ENCODE assay signal across 8 mouse cellular contexts in the genomic region with DNA sequence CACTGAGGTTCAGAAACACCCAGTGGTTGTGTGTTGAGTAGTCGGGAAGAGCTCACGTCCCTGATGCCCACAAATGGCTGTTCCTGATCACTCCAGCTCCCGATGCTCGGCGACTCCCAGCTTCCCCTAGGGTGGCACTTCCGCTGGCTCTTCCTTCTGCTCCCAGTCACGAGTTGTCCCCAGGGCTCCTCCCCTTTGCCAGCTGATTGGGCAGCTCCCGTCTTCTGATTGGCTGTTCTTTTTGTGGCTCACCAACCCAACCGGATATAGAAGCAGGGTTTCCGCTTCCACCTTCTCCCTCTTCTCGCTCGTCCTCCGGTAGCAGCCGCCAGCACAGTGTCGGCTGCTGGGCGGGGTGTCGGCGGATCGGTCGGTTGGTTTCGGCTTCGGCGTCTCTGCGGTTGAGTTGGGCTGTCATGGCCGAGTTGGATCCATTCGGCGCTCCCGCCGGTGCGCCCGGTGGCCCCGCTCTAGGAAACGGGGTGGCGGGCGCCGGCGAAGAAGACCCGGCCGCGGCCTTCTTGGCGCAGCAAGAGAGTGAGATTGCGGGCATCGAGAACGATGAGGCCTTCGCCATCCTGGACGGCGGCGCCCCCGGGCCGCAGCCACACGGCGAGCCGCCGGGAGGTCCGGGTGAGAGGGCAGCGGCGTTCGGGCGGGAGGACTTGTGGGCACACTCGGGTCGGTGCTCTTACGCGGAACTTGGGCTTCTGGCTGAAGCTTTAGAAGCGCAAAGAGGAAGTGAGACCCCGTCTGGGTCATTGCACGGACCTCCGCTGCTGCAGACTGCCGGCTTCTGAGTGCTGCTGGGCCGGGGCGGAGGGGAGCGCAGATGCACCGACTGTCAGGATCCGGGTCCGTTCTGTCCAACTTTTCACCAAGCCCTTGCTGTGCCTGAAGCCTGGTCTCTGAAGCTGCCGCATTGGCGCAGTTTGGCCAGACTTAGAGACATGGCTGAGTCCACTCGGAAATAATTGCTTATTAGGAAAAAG. TPM values are rescaled to one million over a fixed set of nuclear protein-coding genes. Genes with fewer than 3 reads are reported as not detected.
DNase-seq lines count a peak whose midpoint lies in the region; ATAC-seq and TF ChIP-seq lines count a peak whose summit lies in the region.

No protein-coding gene starts in this region.

- peaks cover 67% of the 10 kb centered on the region for H3K36me3 ChIP-seq in E14TG2a.4 (ENCODE audit: insufficient read depth, low read length)
- 0 out of 2 replicates have a peak, but pooled peaks cover 6% of the 10 kb centered on the region for H3K36me3 ChIP-seq in forebrain, embryonic 12.5 days (replicated peaks)
- 0 out of 2 replicates have a peak, but pooled peaks cover 7% of the 10 kb centered on the region for H3K36me3 ChIP-seq in liver, postnatal 0 days (replicated peaks; ENCODE audit: insufficient read depth, low read length)
- H3K36me3 ChIP-seq in neural tube, embryonic 14.5 days (ENCODE audit: control insufficient read depth, insufficient read depth, low read length), result no peaks in the 10 kb centered on the region

- peak overlapping the region; percentile 99 for H3K4me2 ChIP-seq in forebrain, embryonic 12.5 days
- H3K4me2 ChIP-seq in liver, postnatal 0 days (ENCODE audit: low read depth, low read length), result peak overlapping the region; percentile 84
- peak overlapping the region; percentile 88 for H3K4me2 ChIP-seq in neural tube, embryonic 14.5 days (ENCODE audit: low read depth, low read length)

- H3K27me3 ChIP-seq in E14TG2a.4 (ENCODE audit: insufficient read depth, low read length), result no peaks in the 10 kb centered on the region
- no peaks in the 10 kb centered on the region for H3K27me3 ChIP-seq in forebrain, embryonic 12.5 days
- H3K27me3 ChIP-seq in liver, postnatal 0 days (ENCODE audit: insufficient read depth, low read length), result no peaks in the 10 kb centered on the region
- H3K27me3 ChIP-seq in neural tube, embryonic 14.5 days (ENCODE audit: control insufficient read depth, insufficient read depth, low read length), result no peaks in the 10 kb centered on the region

- peak overlapping the region; percentile 91 for H3K9ac ChIP-seq in forebrain, embryonic 12.5 days
- H3K9ac ChIP-seq in liver, postnatal 0 days (replicated peaks), result peak overlapping the region; percentile 96
- H3K9ac ChIP-seq in neural tube, embryonic 14.5 days (replicated peaks; ENCODE audit: low read depth, low read length), result peak overlapping the region; percentile 93

- H3K4me1 ChIP-seq in E14TG2a.4 (replicated peaks; ENCODE audit: low read depth, low read length), result peaks cover 64% of the 10 kb centered on the region
- H3K4me1 ChIP-seq in forebrain, embryonic 12.5 days, result peaks cover 20% of the 10 kb centered on the region
- H3K4me1 ChIP-seq in liver, postnatal 0 days (ENCODE audit: insufficient read depth), result peaks cover 43% of the 10 kb centered on the region
- H3K4me1 ChIP-seq in neural tube, embryonic 14.5 days (ENCODE audit: control insufficient read depth, insufficient read depth, low read length), result peaks cover 17% of the 10 kb centered on the region

- no peak for TF ChIP-seq EP300 in liver, postnatal 0 days (IDR thresholded peaks at IDR 0.05; ENCODE audit: low read depth)

- TF ChIP-seq CTCF in E14TG2a.4 (conservative IDR thresholded peaks at IDR 0.05; ENCODE audit: low read length), result no peak
- no peak for TF ChIP-seq CTCF in liver, postnatal 0 days (IDR thresholded peaks at IDR 0.05; ENCODE audit: low read depth)

- under 1% methylated on average over 77 of the region's 77 CpGs for WGBS in forebrain, embryonic 12.5 days
- WGBS in large intestine, adult 2 months, result under 1% methylated on average over 77 of the region's 77 CpGs
- WGBS in liver, postnatal 0 days (ENCODE audit: insufficient replicate concordance), result under 1% methylated on average over 77 of the region's 77 CpGs
- WGBS in neural tube, embryonic 14.5 days, result under 1% methylated on average over 77 of the region's 77 CpGs

- ATAC-seq in forebrain, embryonic 12.5 days (ENCODE audit: low FRiP score), result peak; percentile 99
- ATAC-seq in liver, postnatal 0 days, result peak; percentile 99
- peak; percentile 99 for ATAC-seq in neural tube, embryonic 14.5 days (ENCODE audit: low read depth)

- no peaks in the 10 kb centered on the region for H3K9me3 ChIP-seq in E14TG2a.4 (ENCODE audit: low read length)
- H3K9me3 ChIP-seq in forebrain, embryonic 12.5 days, result no peaks in the 10 kb centered on the region
- no peaks in the 10 kb centered on the region for H3K9me3 ChIP-seq in liver, postnatal 0 days (ENCODE audit: low read length)
- no peaks in the 10 kb centered on the region for H3K9me3 ChIP-seq in neural tube, embryonic 14.5 days (ENCODE audit: control insufficient read depth, low read length)

- DNase-seq in c-Kit-positive CD71-positive TER-119-positive erythroid progenitor cells, embryonic 14.5 days (ENCODE audit: low spot score), result peak; percentile 93
- DNase-seq in heart, postnatal 10 days, result peak; percentile 95
- DNase-seq in large intestine, adult 2 months (ENCODE audit: low read depth, low spot score), result peak; percentile 89
- DNase-seq in liver, postnatal 0 days, result peak; percentile 93
- peak; percentile 89 for DNase-seq in testis, postnatal 10 days (ENCODE audit: low spot score)

- H3K27ac ChIP-seq in forebrain, embryonic 12.5 days, result peak overlapping the region; percentile 70
- peak overlapping the region; percentile 94 for H3K27ac ChIP-seq in liver, postnatal 0 days (ENCODE audit: low read depth)
- peak overlapping the region; percentile 70; the same call in 1 of the 2 replicates for H3K27ac ChIP-seq in neural tube, embryonic 14.5 days (ENCODE audit: low read depth, low read length)

- intact Hi-C loops in heart, postnatal 10 days (cut with DNase I), result no loop called here

- H3K4me3 ChIP-seq in E14TG2a.4 (replicated peaks; ENCODE audit: low read length), result peak overlapping the region; percentile 100
- H3K4me3 ChIP-seq in forebrain, embryonic 12.5 days (replicated peaks), result peak overlapping the region; percentile 97
- H3K4me3 ChIP-seq in liver, postnatal 0 days (ENCODE audit: low read depth, low read length), result peak overlapping the region; percentile 82
- H3K4me3 ChIP-seq in neural tube, embryonic 14.5 days (ENCODE audit: low read depth, low read length), result peak overlapping the region; percentile 98

RNA-seq across cellular contexts. Expression of gene Clta, which starts 8.4 kb away (rescaled TPM):
- 235 and 238 TPM in 2 replicates for polyA plus RNA-seq in forebrain, embryonic 12.5 days (2016; fragmentation: Nextera tagmentation; extraction: Ambion mirVana)
- 100 to 1,000 TPM; 101 to 104 TPM for total RNA-seq in heart, postnatal 10 days (2021)
- polyA plus RNA-seq in large intestine, adult 2 months (2012; rRNA removed), result 166 and 172 TPM in 2 replicates
- polyA plus RNA-seq in liver, postnatal 0 days (2015; fragmentation: Nextera tagmentation; extraction: Ambion mirVana), result 136 and 144 TPM in 2 replicates
- 349 and 356 TPM in 2 replicates for polyA plus RNA-seq in neural tube, embryonic 14.5 days (2014; fragmentation: Nextera tagmentation; extraction: Ambion mirVana)

RNA-seq across cellular contexts. Expression of gene Ccin, which starts 29.4 kb away (rescaled TPM):
- 0.09 TPM in 1 of 2 replicates, not detected in the other for polyA plus RNA-seq in forebrain, embryonic 12.5 days (2016; fragmentation: Nextera tagmentation; extraction: Ambion mirVana)
- total RNA-seq in heart, postnatal 10 days (2021), result under 1 TPM; 0.12 to 0.22 TPM
- 0.12 TPM in 1 of 2 replicates, not detected in the other for polyA plus RNA-seq in large intestine, adult 2 months (2012; rRNA removed)
- polyA plus RNA-seq in liver, postnatal 0 days (2015; fragmentation: Nextera tagmentation; extraction: Ambion mirVana), result not detected in 2 replicates
- polyA plus RNA-seq in neural tube, embryonic 14.5 days (2014; fragmentation: Nextera tagmentation; extraction: Ambion mirVana), result not detected in 2 replicates

RNA-seq across cellular contexts. Expression of gene Glipr2, which starts 55.5 kb away (rescaled TPM):
- polyA plus RNA-seq in forebrain, embryonic 12.5 days (2016; fragmentation: Nextera tagmentation; extraction: Ambion mirVana), result 56.9 and 61.7 TPM in 2 replicates
- 10 to 100 TPM; 16.4 to 18.1 TPM for total RNA-seq in heart, postnatal 10 days (2021)
- polyA plus RNA-seq in large intestine, adult 2 months (2012; rRNA removed), result 21.5 and 28.2 TPM in 2 replicates
- 19.4 and 20.4 TPM in 2 replicates for polyA plus RNA-seq in liver, postnatal 0 days (2015; fragmentation: Nextera tagmentation; extraction: Ambion mirVana)
- 37.3 and 54.3 TPM in 2 replicates for polyA plus RNA-seq in neural tube, embryonic 14.5 days (2014; fragmentation: Nextera tagmentation; extraction: Ambion mirVana)

Comparison
In these comparisons a context has a peak if more than half of its experiments do, and no peak if none do; other contexts are left out.
1. Peak in every context shown above with its lines: DNase-seq, ATAC-seq, H3K4me3 ChIP-seq and H3K27ac ChIP-seq.